Comparison of ENCODE assay signal across 12 mouse cellular contexts in the genomic region with DNA sequence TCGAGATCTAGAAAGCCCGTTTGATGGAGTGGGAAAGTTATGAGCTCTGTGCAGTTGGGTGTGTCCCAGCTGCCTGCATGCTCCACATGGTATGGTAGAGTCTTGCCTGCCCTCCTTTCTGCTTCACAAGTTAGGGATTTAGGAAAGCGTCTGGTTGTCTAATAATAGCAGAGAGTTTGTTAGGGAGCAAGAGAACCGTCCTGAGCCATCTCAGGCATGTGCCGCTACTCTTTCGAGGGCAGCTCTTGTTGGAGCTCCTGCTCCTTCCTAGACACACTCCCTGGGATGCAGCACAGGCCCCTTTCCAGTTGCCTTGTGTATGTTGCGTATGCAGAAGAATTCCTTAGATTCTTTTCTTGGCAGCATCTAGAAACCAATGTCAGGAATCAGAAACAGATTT.
A peak's percentile ranks its signal among the peaks of the same experiment; 100 is the strongest.
DNase-seq lines count a peak whose midpoint lies in the region; ATAC-seq and TF ChIP-seq lines count a peak whose summit lies in the region.
"Had no signal": no experiment of that assay in that cellular context is flagged by ENCODE, and none has a peak within 500 bp of the region (broad histone marks: within the 10 kb centered on the region; RNA-seq: fewer than 3 reads in every experiment).

No protein-coding gene starts in this region.

- H3K27me3 ChIP-seq in heart, embryonic 13.5 days (replicated peaks), result no peaks in the 10 kb centered on the region
- H3K27me3 ChIP-seq in liver, adult 2 months (ENCODE audit: control insufficient read depth, insufficient read depth, low read length), result no peaks in the 10 kb centered on the region
- H3K27me3 ChIP-seq in liver, embryonic 11.5 days (replicated peaks; ENCODE audit: control insufficient read depth, insufficient read depth, low read length), result no peaks in the 10 kb centered on the region
- no peaks in the 10 kb centered on the region for H3K27me3 ChIP-seq in embryonic facial prominence, embryonic 15.5 days
- H3K27me3 ChIP-seq in stomach, embryonic 16.5 days (ENCODE audit: control insufficient read depth, insufficient read depth, low read length), result no peaks in the 10 kb centered on the region
- H3K27me3 ChIP-seq: hindbrain, embryonic 15.5 days; liver, embryonic 13.5 days had no signal

- H3K4me2 ChIP-seq in heart, embryonic 13.5 days, result peak overlapping the region; percentile 37
- H3K4me2 ChIP-seq in liver, embryonic 11.5 days, result no peak overlapping the region
- peak overlapping the region; percentile 12; the same call in 1 of the 2 replicates for H3K4me2 ChIP-seq in embryonic facial prominence, embryonic 15.5 days (replicated peaks)
- peak overlapping the region; percentile 30; the same call in 1 of the 2 replicates for H3K4me2 ChIP-seq in stomach, embryonic 16.5 days (ENCODE audit: low read depth, low read length)
- H3K4me2 ChIP-seq: hindbrain, embryonic 15.5 days; liver, embryonic 13.5 days had no signal

- H3K79me2 ChIP-seq in liver, adult 2 months (ENCODE audit: control insufficient read depth, insufficient read depth, low read length), result peaks cover 13% of the 10 kb centered on the region

- whole genome bisulfite sequencing in heart, embryonic 13.5 days, result 24% methylated on average over 7 of the region's 7 CpGs
- WGBS in liver, adult 2 months, result 51% methylated on average over 7 of the region's 7 CpGs
- WGBS in liver, embryonic 11.5 days, result 70% methylated on average over 7 of the region's 7 CpGs
- 12% methylated on average over 7 of the region's 7 CpGs for WGBS in embryonic facial prominence, embryonic 15.5 days
- 28% methylated on average over 7 of the region's 7 CpGs for WGBS in stomach, embryonic 16.5 days

- TF ChIP-seq POLR2A in liver, adult 2 months (IDR thresholded peaks at IDR 0.05; ENCODE audit: extremely low read depth, insufficient read depth, low read length), result no peak

- no peak overlapping the region for H3K4me3 ChIP-seq in heart, embryonic 13.5 days
- no peak overlapping the region for H3K4me3 ChIP-seq in liver, adult 2 months (ENCODE audit: insufficient read depth, low read depth, low read length)
- H3K4me3 ChIP-seq in liver, embryonic 11.5 days (ENCODE audit: low read depth, low read length), result no peak overlapping the region
- H3K4me3 ChIP-seq in embryonic facial prominence, embryonic 15.5 days (replicated peaks), result no peak overlapping the region
- no peak overlapping the region for H3K4me3 ChIP-seq in stomach, embryonic 16.5 days (replicated peaks; ENCODE audit: low read length)
- H3K4me3 ChIP-seq: hindbrain, embryonic 15.5 days; liver, embryonic 13.5 days had no signal

- H3K27ac ChIP-seq in heart, embryonic 13.5 days (replicated peaks), result peak overlapping the region; percentile 82
- H3K27ac ChIP-seq in liver, adult 2 months (replicated peaks; ENCODE audit: insufficient read depth, low read depth, low read length), result 0 out of 2 replicates have a peak overlapping the region, but pooled peaks have one; percentile 43
- no peak overlapping the region for H3K27ac ChIP-seq in liver, embryonic 11.5 days (ENCODE audit: low read depth, low read length)
- peak overlapping the region; percentile 91 for H3K27ac ChIP-seq in embryonic facial prominence, embryonic 15.5 days (replicated peaks)
- peak overlapping the region; percentile 74 for H3K27ac ChIP-seq in stomach, embryonic 16.5 days (ENCODE audit: low read length)
- H3K27ac ChIP-seq: hindbrain, embryonic 15.5 days; liver, embryonic 13.5 days had no signal

- TF ChIP-seq CTCF in liver, adult 2 months (IDR thresholded peaks at IDR 0.05; ENCODE audit: low read depth, low read length), result no peak

- H3K9me3 ChIP-seq in heart, embryonic 13.5 days, result no peaks in the 10 kb centered on the region
- H3K9me3 ChIP-seq in liver, embryonic 11.5 days (ENCODE audit: control insufficient read depth, low read length), result no peaks in the 10 kb centered on the region
- no peaks in the 10 kb centered on the region for H3K9me3 ChIP-seq in embryonic facial prominence, embryonic 15.5 days (replicated peaks)
- H3K9me3 ChIP-seq in stomach, embryonic 16.5 days (replicated peaks; ENCODE audit: control insufficient read depth, low read length), result no peaks in the 10 kb centered on the region
- H3K9me3 ChIP-seq: hindbrain, embryonic 15.5 days; liver, embryonic 13.5 days had no signal

- peaks cover 71% of the 10 kb centered on the region for H3K4me1 ChIP-seq in heart, embryonic 13.5 days
- H3K4me1 ChIP-seq in liver, adult 2 months (ENCODE audit: control insufficient read depth, insufficient read depth, low read length), result peaks cover 8% of the 10 kb centered on the region
- H3K4me1 ChIP-seq in liver, embryonic 11.5 days (replicated peaks; ENCODE audit: control insufficient read depth, insufficient read depth, low read length), result peaks cover under 1% of the 10 kb centered on the region; the same call in 1 of the 2 replicates
- peaks cover 49% of the 10 kb centered on the region for H3K4me1 ChIP-seq in embryonic facial prominence, embryonic 15.5 days
- H3K4me1 ChIP-seq in stomach, embryonic 16.5 days (ENCODE audit: control insufficient read depth, insufficient read depth, low read length), result peaks cover 18% of the 10 kb centered on the region
- H3K4me1 ChIP-seq: liver, embryonic 13.5 days had no signal

- H3K9ac ChIP-seq in heart, embryonic 13.5 days, result 0 out of 2 replicates have a peak overlapping the region, but pooled peaks have one; percentile 50
- 0 out of 2 replicates have a peak overlapping the region, but pooled peaks have one; percentile 25 for H3K9ac ChIP-seq in liver, adult 2 months (ENCODE audit: low read depth, low read length)
- no peak overlapping the region for H3K9ac ChIP-seq in liver, embryonic 11.5 days (ENCODE audit: low read depth, low read length)
- no peak overlapping the region for H3K9ac ChIP-seq in embryonic facial prominence, embryonic 15.5 days
- H3K9ac ChIP-seq in stomach, embryonic 16.5 days (ENCODE audit: low read length), result 0 out of 2 replicates have a peak overlapping the region, but pooled peaks have one; percentile 29
- H3K9ac ChIP-seq: hindbrain, embryonic 15.5 days; liver, embryonic 13.5 days had no signal

- no peak for ATAC-seq in heart, embryonic 13.5 days (ENCODE audit: extremely low read depth, insufficient number of reproducible peaks, low FRiP score, low TSS enrichment)
- no peak for ATAC-seq in liver, embryonic 11.5 days (replicated peaks; ENCODE audit: low FRiP score)
- ATAC-seq in embryonic facial prominence, embryonic 15.5 days (ENCODE audit: insufficient number of reproducible peaks, low FRiP score, low TSS enrichment, low read depth), result peak; percentile 72
- ATAC-seq in stomach, embryonic 16.5 days (ENCODE audit: insufficient read depth, low FRiP score), result peak; percentile 46; the same call in 1 of the 2 replicates

- DNase-seq in heart, adult 18-20 months, result no peak
- DNase-seq in liver, adult 2 months (ENCODE audit: extremely low read depth, low read depth, low spot score), result no peak
- no peak for DNase-seq in liver, embryonic 11.5 days (ENCODE audit: low spot score)
- DNase-seq in layer of hippocampus, postnatal 36 days, result no peak
- DNase-seq: cerebellum, postnatal 14 days; layer of hippocampus, adult 9-11 months; liver, embryonic 13.5 days; retina, postnatal 1 day had no signal

- H3K36me3 ChIP-seq in heart, embryonic 13.5 days, result no peaks in the 10 kb centered on the region
- H3K36me3 ChIP-seq in liver, adult 2 months (ENCODE audit: control insufficient read depth, insufficient read depth, low read length), result no peaks in the 10 kb centered on the region
- H3K36me3 ChIP-seq in liver, embryonic 11.5 days (ENCODE audit: control insufficient read depth, insufficient read depth, low read length), result no peaks in the 10 kb centered on the region
- H3K36me3 ChIP-seq in embryonic facial prominence, embryonic 15.5 days, result no peaks in the 10 kb centered on the region
- no peaks in the 10 kb centered on the region for H3K36me3 ChIP-seq in stomach, embryonic 16.5 days (ENCODE audit: control insufficient read depth, insufficient read depth, low read length)
- H3K36me3 ChIP-seq: hindbrain, embryonic 15.5 days; liver, embryonic 13.5 days had no signal

Comparison
In these comparisons a context has a peak if more than half of its experiments do, and no peak if none do; other contexts are left out.
1. H3K9ac ChIP-seq: peak in heart, embryonic 13.5 days (single experiment), liver, adult 2 months (single experiment) and stomach, embryonic 16.5 days (single experiment); none in liver, embryonic 11.5 days (single experiment) and embryonic facial prominence, embryonic 15.5 days (single experiment).
2. ATAC-seq: peak in embryonic facial prominence, embryonic 15.5 days (single experiment) and stomach, embryonic 16.5 days (single experiment); none in heart, embryonic 13.5 days (single experiment) and liver, embryonic 11.5 days (single experiment).